Mouse (Mus musculus) lung, adult 2 months (tissue): ENCODE measurements around the gene Coro1c.

ENCODE experiments used
- CTCF ChIP-seq: fragments of 200-500 bp; IDR thresholded peaks from 2 replicates; pipeline ENCODE4 v1.5.1; 2011; ENCODE audit warnings: mild to moderate bottlenecking, low read length, control low read depth; ENCODE audit not compliant: insufficient read depth
- POLR2A ChIP-seq: fragments of 200-500 bp; IDR thresholded peaks from 2 replicates; pipeline ENCODE4 v1.6.1; 2011; ENCODE audit warnings: low read depth, mild to moderate bottlenecking, control low read depth, low read length, borderline replicate concordance; ENCODE audit errors: extremely low read depth

DNA sequence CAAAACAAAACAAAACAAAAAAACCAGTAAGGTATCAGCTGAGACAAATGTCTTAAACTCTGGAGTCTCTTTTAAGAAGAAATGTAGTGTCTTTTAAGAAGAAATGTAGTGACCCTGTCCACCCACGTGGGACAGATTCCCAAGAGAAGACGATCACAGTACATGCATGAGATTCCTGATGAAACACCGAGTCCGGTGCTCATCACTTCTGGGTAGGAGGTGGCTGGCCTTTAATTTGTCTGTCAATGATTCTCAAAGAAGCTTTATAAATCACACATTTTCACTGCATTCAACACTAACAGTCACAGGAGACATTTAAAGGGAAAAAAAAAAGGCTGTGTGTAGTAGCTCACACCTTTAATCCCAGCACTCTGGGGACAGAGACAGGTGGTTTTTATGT, 18.6 kb downstream of the Coro1c start:
- TF ChIP-seq CTCF (no peak), POLR2A (no peak)
